Mouse (Mus musculus): ENCODE results near the gene Ppp1r15a.
A peak's percentile ranks its signal among the peaks of the same experiment; 100 is the strongest.
"Not testable (repeated sequence)": the region's sequence is repeated elsewhere in the genome, so short reads cannot be mapped to it uniquely, and the experiment has no call there.

Gene Ppp1r15a

GRCm38 (mm10) chr7:45519345-45520120 lies 6.5 kb downstream of the Ppp1r15a start:
- no peak for DNase-seq (ENCODE audit: low spot score)

- no peak for DNase-seq (ENCODE audit: low spot score)
Measured at GRCm38 (mm10) chr7:45518618-45519017, 7.5 kb downstream of the Ppp1r15a start.

DNA sequence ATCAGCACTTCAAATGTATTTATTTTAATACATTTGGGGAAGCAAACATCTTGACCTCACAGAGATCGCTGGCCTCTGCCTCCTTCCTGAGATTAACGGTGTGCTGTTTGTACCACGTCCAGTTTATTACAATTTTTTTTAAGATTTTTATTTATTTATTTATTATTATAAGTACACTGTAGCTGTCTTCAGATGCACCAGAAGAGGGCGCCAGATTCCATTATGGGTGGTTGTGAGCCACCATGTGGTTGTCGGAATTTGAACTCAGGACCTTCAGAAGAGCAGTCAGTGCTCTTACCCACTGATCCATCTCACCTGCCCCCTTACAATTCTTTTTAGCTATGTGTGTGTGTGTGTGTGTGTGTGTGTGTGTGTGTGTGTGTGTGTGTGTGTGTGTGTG lies 9.2 kb downstream of the Ppp1r15a start:
- DNase-seq (ENCODE audit: low spot score) = not testable (repeated sequence)

DNA sequence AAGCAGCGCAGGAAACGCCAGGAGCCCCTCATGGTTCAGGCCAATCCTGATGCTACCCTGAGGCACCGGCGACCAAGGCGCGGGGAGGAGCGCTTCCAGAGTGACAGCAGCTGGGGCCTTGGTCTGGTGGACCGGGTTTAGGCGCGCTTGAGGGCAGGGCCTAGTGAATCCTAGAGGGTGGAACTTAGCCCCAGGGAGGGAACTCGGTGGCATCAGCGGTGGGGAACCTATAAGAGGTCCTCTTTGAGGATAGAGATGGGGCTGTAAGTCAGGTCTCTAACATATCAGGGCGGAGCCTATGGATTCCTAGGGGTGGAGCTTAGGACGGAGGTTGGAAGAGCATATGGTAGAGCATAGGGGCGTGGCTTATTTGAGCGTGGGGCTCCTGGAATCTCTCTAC lies 10.6 kb downstream of the Ppp1r15a start:
- DNase-seq (ENCODE audit: low spot score) = no peak

DNA sequence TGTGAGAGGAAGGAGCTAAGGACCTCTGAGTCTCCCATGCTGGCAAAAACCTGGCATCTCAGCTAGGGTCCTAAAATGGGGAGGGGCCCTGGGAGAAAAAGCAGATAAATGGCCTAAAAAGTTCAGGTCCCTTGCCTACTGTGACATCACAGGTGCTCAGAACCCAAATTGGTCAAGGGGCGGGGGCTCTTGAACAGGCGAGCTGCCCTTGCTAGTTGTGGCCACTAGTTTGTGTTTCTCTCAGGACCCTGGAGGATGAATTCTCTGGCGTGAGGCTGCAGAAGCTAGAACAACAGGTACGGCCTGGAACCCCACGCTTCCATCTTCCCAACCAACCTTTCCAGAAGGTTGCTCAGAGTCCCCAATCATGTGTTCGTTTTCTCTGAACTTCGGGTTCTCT lies 11.7 kb downstream of the Ppp1r15a start:
- DNase-seq (ENCODE audit: low spot score) = no peak

DNA sequence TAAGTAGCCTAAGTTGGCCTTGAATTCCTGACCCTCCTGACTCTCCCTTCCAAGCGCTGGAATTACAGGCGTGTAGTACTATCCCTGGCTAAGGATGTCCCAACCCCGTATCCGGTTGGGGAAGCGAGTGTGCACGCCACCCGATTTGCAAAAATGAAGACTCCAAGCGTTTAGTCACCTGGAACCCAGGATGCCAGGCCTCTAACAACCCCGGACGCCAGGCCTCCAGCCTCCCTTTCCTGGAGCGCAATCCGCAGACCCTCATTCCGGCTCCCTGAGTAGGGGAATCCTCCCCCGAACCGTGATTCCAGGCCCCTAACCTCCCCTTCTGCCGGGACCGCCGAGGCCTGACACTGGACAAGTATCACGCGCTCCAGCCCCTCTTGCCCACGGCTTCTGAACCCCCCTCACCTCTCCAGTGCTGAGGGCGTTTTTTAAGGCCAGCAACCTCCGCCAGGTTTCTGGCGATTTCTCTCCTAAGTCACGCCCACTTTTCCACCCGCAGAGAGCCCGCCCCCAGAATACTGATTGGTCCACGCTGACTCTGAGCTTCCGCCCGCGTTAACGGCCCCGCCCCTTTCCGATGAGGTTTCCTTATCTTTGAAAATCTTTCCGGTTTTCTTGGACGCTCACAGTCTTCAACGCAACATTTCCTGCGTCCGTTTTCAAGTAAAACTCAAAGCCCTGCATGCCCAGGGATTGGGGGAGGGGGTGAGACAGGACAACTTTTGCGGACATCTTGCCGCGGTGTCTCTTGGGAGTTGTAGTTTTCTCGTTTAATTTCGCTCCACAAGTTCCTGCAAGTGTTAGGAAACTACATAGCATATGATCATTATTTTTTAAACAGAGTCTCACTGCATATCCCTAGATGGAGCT lies 15.9 kb downstream of the Ppp1r15a start, which contains the start of gene Nucb1:
Gene Nucb1, minus strand, starts transcription at position 495 of the 876 bp plus-strand sequence.
- peak; percentile 81 for DNase-seq (ENCODE audit: low spot score)

DNA sequence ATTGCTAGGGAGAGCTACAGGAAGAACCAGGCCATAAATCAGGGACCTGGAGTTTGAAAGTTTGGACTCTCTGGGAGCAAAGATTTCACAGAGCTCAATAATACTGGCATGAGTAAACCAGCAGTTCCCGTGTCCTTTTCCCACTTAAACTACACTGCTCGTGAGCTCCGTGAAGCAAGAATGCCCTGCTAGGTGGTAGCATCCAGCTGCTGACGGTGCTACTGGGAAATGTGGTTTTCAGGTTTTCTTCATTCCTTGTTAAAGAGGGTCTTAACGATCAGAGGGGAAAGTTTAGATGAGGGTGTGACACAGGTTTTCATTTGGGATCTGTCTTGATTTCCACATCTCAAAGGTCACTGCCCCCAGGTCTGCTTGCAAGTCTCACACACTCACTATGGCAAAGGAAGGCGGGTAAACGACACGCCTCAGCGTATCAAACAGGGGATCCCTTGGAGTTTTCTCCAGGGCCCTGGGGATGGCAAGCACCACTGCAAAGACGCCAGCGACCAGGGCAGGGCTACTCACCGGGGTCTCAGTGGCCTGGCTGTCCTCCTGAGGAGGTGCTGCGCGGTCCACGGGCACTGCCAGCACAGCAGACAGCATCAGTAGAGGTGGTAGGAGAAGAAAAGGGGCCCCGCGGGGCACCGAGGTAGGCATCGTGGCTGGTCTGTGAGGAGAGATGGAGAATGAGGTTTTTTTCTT lies 16.7 kb downstream of the Ppp1r15a start:
- DNase-seq (ENCODE audit: low spot score) = no peak

DNA sequence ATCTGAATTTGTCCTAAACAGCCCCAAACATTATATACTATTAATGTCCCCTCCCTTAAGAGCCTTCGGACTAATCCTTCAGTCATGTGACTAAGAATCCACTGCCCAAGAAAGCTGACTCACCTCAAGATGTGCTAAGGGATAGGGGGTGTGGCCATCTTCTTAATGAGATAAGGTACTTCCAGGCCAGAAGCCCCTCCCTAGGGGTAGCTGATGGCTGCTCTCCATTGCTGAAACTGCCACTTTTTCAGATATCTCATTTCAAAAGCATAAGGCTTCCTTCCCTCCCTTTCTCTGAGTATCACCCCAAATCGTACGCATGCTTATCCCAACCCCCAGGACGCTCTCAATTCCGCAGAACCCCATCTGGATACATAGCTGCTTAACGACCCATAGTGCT lies 17.5 kb downstream of the Ppp1r15a start:
- DNase-seq (ENCODE audit: low spot score) = no peak

GRCm38 (mm10) chr7:45507583-45507982 lies 18.5 kb downstream of the Ppp1r15a start:
- DNase-seq (ENCODE audit: low spot score) = no peak

GRCm38 (mm10) chr7:45498427-45498826 lies 27.6 kb downstream of the Ppp1r15a start:
- no peak for DNase-seq (ENCODE audit: low spot score)

GRCm38 (mm10) chr7:45494548-45494947 lies 31.5 kb downstream of the Ppp1r15a start:
- no peak for DNase-seq (ENCODE audit: low spot score)

- no peak for DNase-seq (ENCODE audit: low spot score)
Measured at GRCm38 (mm10) chr7:45492951-45493350, 33.1 kb downstream of the Ppp1r15a start.

DNA sequence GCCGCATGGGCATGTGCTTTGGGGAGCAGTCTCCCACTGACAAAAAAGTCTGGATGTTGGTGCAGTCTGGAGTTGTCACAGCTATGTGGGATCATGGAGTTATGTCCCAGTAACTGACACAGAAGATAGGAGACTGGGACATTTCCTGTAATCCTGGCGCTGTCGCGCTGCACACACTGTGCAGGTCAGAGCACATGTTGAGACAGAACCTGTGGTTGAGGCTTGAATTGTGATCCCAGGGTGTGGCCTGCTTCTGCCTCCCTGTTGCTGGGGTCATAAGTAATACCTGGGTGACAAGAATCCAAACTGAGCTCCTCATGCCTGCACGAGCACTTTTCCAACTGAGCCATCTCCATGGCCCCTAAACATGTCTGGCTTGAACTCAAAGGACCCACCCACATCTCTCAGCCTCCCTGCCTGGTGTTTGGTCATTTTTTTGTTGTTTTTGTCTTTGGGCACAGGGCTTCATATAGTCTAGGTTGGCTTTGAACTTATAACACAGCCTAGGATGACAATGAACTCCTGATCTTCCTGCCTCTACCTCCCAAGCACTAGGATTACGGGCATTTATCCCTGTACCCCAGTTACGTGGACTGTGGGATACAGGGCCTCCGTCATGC lies 33.7 kb downstream of the Ppp1r15a start:
- no peak for DNase-seq (ENCODE audit: low spot score)

- no peak for DNase-seq (ENCODE audit: low spot score)
Measured at GRCm38 (mm10) chr7:45491264-45491663, 34.8 kb downstream of the Ppp1r15a start.

- DNase-seq (ENCODE audit: low spot score) = no peak
Measured at GRCm38 (mm10) chr7:45490822-45491221, 35.2 kb downstream of the Ppp1r15a start.

DNA sequence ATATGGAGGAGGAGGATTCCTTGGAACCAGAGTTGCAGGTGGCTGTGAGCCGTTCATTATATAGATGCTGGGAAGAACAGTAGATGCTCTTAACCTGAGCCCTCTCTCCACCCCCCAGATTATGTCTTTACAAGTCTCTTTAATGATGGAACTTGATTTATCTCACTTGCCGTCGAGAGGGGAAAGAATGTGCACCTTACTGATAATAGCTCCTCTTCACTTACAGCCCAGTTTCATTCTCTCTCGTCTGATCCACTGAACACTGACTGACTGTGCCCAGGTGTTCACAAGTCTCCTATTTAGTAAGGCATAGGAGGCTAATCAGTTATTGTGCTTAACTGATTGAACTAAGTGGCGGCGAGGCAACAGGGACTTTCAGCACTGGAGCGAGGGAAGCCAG lies 36.5 kb downstream of the Ppp1r15a start:
- no peak for DNase-seq (ENCODE audit: low spot score)

- DNase-seq (ENCODE audit: low spot score) = peak; percentile 33
Measured at GRCm38 (mm10) chr7:45488293-45489204, 37.5 kb downstream of the Ppp1r15a start, which contains the start of gene Dhdh. TSS of gene Dhdh (minus strand) at chr7:45488805.

- no peak for DNase-seq (ENCODE audit: low spot score)
Measured at GRCm38 (mm10) chr7:45487861-45488292, 38.2 kb downstream of the Ppp1r15a start.

DNA sequence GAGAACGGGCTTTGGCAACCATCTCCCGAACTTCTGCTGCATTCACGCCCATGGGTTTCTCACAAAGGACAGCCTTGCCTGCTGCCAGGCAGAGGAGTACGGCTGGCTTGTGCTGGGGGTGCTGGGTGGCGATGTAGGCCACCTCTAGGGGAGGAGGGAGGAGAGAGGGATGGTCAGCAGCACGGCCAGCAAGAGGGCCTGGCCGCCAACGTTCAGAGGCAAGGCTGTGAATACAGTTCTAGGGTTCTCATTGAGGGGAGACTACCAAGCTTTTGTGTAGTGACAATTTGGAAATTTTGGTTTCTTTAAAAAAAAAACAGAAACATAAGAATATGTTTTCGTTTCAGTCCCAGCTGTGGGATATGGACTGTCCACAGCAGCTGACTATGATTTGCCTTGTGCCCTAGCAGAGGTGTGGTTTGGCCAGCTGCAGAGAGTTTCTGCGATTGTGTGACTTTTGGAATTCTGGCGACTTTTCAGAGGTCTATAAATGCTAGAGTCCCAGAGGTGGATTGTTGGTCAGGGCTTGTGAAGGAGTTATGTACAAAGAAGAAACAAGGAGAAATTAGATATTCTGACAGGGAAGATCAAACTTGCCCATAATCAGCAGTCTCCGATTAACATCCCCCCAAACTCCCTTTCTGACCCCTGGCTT lies 39.2 kb downstream of the Ppp1r15a start, which contains the start of gene Gm45808:
Gene Gm45808, minus strand, starts transcription at position 51 of the 655 bp plus-strand sequence.
- DNase-seq (ENCODE audit: low spot score) = no peak

- no peak for DNase-seq (ENCODE audit: low spot score)
Measured at GRCm38 (mm10) chr7:45486158-45486557, 39.9 kb downstream of the Ppp1r15a start.

Data from ovary, postnatal 10 days (tissue).